Mouse (Mus musculus): ENCODE results near the gene Colq.
"Not testable (repeated sequence)": the region's sequence is repeated elsewhere in the genome, so short reads cannot be mapped to it uniquely, and the experiment has no call there.

DNA sequence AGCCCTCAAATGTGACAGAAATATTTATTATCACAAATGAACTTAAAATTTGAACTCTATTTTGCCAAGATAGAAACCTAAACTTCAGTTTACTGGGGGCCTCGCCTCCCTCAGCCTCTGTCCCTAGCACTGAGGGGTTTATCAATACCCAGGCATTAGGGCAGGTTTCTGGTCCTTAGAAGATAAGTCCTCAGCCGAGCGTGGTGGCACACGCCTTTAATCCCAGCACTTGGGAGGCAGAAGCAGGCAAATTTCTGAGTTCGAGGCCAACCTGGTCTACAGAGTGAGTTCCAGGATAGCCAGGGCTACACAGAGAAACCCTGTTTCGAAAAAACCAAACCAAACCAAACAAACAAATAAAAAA is 11.5 kb upstream of the Colq start:
- not testable (repeated sequence) for TF ChIP-seq POLR2A (IDR thresholded peaks at IDR 0.05; ENCODE audit: borderline replicate concordance, extremely low read depth, low read depth, low read length); CTCF (IDR thresholded peaks at IDR 0.05; ENCODE audit: insufficient read depth, low read length)

Measured in lung, adult 2 months (tissue).